In the genomic region with DNA sequence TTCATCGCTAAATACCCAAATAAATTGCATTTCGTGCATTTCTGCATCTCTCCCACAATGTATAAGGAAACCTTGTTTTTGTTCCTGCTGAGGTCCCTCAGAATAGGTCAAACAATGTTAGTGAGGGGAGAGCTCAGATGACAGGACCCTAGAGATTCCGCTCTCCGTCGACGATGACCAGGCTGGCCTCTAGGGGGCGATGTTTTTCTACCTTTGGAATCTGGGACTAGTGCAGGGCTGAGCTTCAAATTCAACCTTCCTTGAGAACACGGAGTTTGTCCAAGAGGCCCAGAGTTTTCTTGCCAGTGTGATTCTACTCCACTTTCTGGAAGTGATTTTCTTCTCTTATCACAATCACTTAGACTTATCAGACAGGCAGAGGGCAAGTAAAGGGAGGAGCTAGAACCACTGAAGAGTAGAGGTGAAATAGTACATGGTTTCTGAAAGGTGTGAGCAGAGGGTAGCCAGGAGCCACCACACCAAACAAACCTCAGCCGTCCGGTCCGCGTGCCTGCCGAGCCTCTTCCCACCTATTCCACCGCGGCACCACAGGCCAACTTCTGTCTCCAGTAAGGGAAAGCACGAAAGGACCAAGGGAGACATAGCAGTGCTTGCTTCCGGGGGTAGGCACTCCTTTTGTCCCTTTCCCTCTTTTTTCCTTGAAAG, we compare ENCODE assay signal across 8 mouse cellular contexts. TPM values are rescaled to one million over a fixed set of nuclear protein-coding genes. Genes with fewer than 3 reads are reported as not detected.
DNase-seq lines count a peak whose midpoint lies in the region; ATAC-seq and TF ChIP-seq lines count a peak whose summit lies in the region.

No protein-coding gene starts in this region.

- WGBS in hindbrain, postnatal 0 days, result 20% methylated on average over 17 of the region's 17 CpGs

- intact Hi-C loops in gastrocnemius, adult 2 months (cut with DNase I), result loop anchor here (5.0 kb wide), 2 partner anchors 49 to 109 kb away; partner anchors contain the start of gene Ajuba

- no peaks in the 10 kb centered on the region for H3K4me1 ChIP-seq in hindbrain, postnatal 0 days (ENCODE audit: insufficient read depth, low read length)
- peaks cover 23% of the 10 kb centered on the region for H3K4me1 ChIP-seq in megakaryocyte, embryonic 14.5 days

- H3K9ac ChIP-seq in hindbrain, postnatal 0 days (replicated peaks; ENCODE audit: low read length), result no peak overlapping the region

- H3K9me3 ChIP-seq in hindbrain, postnatal 0 days (ENCODE audit: low read length), result no peaks in the 10 kb centered on the region
- no peaks in the 10 kb centered on the region for H3K9me3 ChIP-seq in megakaryocyte, embryonic 14.5 days

- H3K27me3 ChIP-seq in hindbrain, postnatal 0 days (ENCODE audit: insufficient read depth, low read length), result no peaks in the 10 kb centered on the region
- peaks cover 17% of the 10 kb centered on the region for H3K27me3 ChIP-seq in megakaryocyte, embryonic 14.5 days (replicated peaks)

- peak; percentile 92 for TF ChIP-seq CTCF in gastrocnemius, adult 2 months (IDR thresholded peaks at IDR 0.05)
- TF ChIP-seq CTCF in hindbrain, postnatal 0 days (IDR thresholded peaks at IDR 0.05; ENCODE audit: low read depth), result peak; percentile 83

- peak; percentile 87 for DNase-seq in R1 (ENCODE audit: low read depth, low spot score)
- peak; percentile 86 to 92 for DNase-seq in cerebellum, postnatal 36 days
- DNase-seq in gastrocnemius, adult 2 months, result peak; percentile 82
- peak; percentile 89 for DNase-seq in hindbrain, postnatal 0 days (ENCODE audit: low spot score)
- peak; percentile 82 to 90 for DNase-seq in left cerebral cortex, adult 18-20 months (ENCODE audit: low spot score in 2 of 2)
- DNase-seq in right cerebral cortex, adult 2 months (ENCODE audit: low spot score in 2 of 2), result peak; percentile 89
- peak; percentile 86 for DNase-seq in urinary bladder, postnatal 14 days (ENCODE audit: low spot score)

- H3K4me3 ChIP-seq in gastrocnemius, adult 2 months, result peak overlapping the region; percentile 62
- H3K4me3 ChIP-seq in hindbrain, postnatal 0 days (ENCODE audit: low read length), result no peak overlapping the region
- peak overlapping the region; percentile 34 for H3K4me3 ChIP-seq in megakaryocyte, embryonic 14.5 days (replicated peaks)

- ATAC-seq in hindbrain, postnatal 0 days, result peak; percentile 72

- H3K4me2 ChIP-seq in hindbrain, postnatal 0 days (ENCODE audit: low read depth, low read length), result 0 out of 2 replicates have a peak overlapping the region, but pooled peaks have one; percentile 2

- no peaks in the 10 kb centered on the region for H3K36me3 ChIP-seq in hindbrain, postnatal 0 days (ENCODE audit: insufficient read depth, low read length)
- H3K36me3 ChIP-seq in megakaryocyte, embryonic 14.5 days (replicated peaks; ENCODE audit: low read length), result no peaks in the 10 kb centered on the region

- H3K27ac ChIP-seq in gastrocnemius, adult 2 months, result no peak overlapping the region
- no peak overlapping the region for H3K27ac ChIP-seq in hindbrain, postnatal 0 days

RNA-seq across cellular contexts. Expression of gene Prmt5, which starts 11.3 kb away (rescaled TPM):
- 10 to 100 TPM; 32.5 to 34.6 TPM for total RNA-seq in gastrocnemius, adult 2 months (2021)
- total RNA-seq in hindbrain, postnatal 0 days (2014; rRNA removed), result 62.4 and 63.7 TPM in 2 replicates
- 76.1 and 76.2 TPM in 2 replicates for polyA plus RNA-seq in hindbrain, postnatal 0 days (2015; fragmentation: Nextera tagmentation; extraction: Ambion mirVana)
- 10 to 100 TPM; 48.8 to 49.7 TPM for total RNA-seq in left cerebral cortex, adult 18-20 months (2021)
- polyA plus RNA-seq in megakaryocyte, embryonic 14.5 days (2012; ENCODE audit: insufficient read depth, low replicate concordance), result 45.3 and 47.2 TPM in 2 replicates

RNA-seq across cellular contexts. Expression of gene Haus4, which starts 25.8 kb away (rescaled TPM):
- 1 to 10 TPM; 3.1 to 3.3 TPM for total RNA-seq in gastrocnemius, adult 2 months (2021)
- total RNA-seq in hindbrain, postnatal 0 days (2014; rRNA removed), result 19.1 and 28.9 TPM in 2 replicates
- 21.2 and 23.8 TPM in 2 replicates for polyA plus RNA-seq in hindbrain, postnatal 0 days (2015; fragmentation: Nextera tagmentation; extraction: Ambion mirVana)
- total RNA-seq in left cerebral cortex, adult 18-20 months (2021), result 1 to 10 TPM; 1.5 to 2.0 TPM
- polyA plus RNA-seq in megakaryocyte, embryonic 14.5 days (2012; ENCODE audit: insufficient read depth, low replicate concordance), result 1.1 and 21.3 TPM in 2 replicates

RNA-seq across cellular contexts. Expression of gene Ajuba, which starts 48.8 kb away (rescaled TPM):
- total RNA-seq in gastrocnemius, adult 2 months (2021), result 1 to 10 TPM; 1.4 to 1.8 TPM
- total RNA-seq in hindbrain, postnatal 0 days (2014; rRNA removed), result 9.8 and 11.2 TPM in 2 replicates
- 5.7 and 6.1 TPM in 2 replicates for polyA plus RNA-seq in hindbrain, postnatal 0 days (2015; fragmentation: Nextera tagmentation; extraction: Ambion mirVana)
- 1 to 10 TPM; 1.7 to 1.9 TPM for total RNA-seq in left cerebral cortex, adult 18-20 months (2021)
- polyA plus RNA-seq in megakaryocyte, embryonic 14.5 days (2012; ENCODE audit: insufficient read depth, low replicate concordance), result 1.0 and 2.6 TPM in 2 replicates

RNA-seq across cellular contexts. Expression of gene Rem2, which starts 52.7 kb away (rescaled TPM):
- not detected for total RNA-seq in gastrocnemius, adult 2 months (2021)
- 28.1 and 32.8 TPM in 2 replicates for total RNA-seq in hindbrain, postnatal 0 days (2014; rRNA removed)
- 25.2 and 25.3 TPM in 2 replicates for polyA plus RNA-seq in hindbrain, postnatal 0 days (2015; fragmentation: Nextera tagmentation; extraction: Ambion mirVana)
- total RNA-seq in left cerebral cortex, adult 18-20 months (2021), result 1 to 10 TPM; 4.2 to 7.5 TPM
- polyA plus RNA-seq in megakaryocyte, embryonic 14.5 days (2012; ENCODE audit: insufficient read depth, low replicate concordance), result 0.30 and 2.1 TPM in 2 replicates
